Mouse (Mus musculus): ENCODE measurements around the gene Tmod1. TPM values are rescaled to one million over a fixed set of nuclear protein-coding genes. Genes with fewer than 3 reads are reported as not detected.

Tmod1 gene
- polyA plus RNA-seq, 2 experiments, result 32.2 to 41.7 TPM

DNA sequence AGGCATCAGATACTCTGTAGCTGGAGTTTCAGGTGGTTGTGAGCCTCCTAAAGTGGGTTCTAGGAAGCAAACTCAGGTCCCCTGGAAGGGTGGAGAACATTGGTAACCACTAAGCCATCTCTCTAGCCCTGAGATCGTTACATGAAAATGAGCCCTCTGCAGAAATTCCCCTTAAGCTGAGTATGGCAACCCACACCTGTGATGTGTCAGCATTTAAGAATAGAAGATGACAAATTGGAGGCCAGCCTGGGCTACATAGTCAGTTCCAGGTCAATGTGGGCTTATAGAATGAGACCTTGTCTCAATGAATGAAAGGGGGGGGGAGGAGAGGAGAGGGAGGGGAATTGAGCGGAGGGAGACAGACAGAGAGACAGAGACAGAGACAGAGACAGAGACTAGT is 27.0 kb upstream of the Tmod1 start:
- Histone ChIP-seq H3K9me3 (ENCODE audit: control insufficient read depth, low read length) (no peaks in the 10 kb centered on the region), H3K9ac (replicated peaks) (no peak overlapping the region), H3K4me2 (ENCODE audit: low read depth) (no peak overlapping the region), H3K4me1 (replicated peaks; ENCODE audit: control insufficient read depth in 2 of 2, insufficient read depth in 2 of 2, low read length in 1 of 2) (peaks cover 0 to 9% of the 10 kb centered on the region in 2 experiments; a peak in 2 of 4 replicates), H3K4me3 (ENCODE audit: insufficient read depth in 1 of 2, low read depth in 2 of 2, low read length in 2 of 2) (no peak overlapping the region), H3K27ac (no peak overlapping the region), H3K36me3 (replicated peaks; ENCODE audit: control insufficient read depth, insufficient read depth, low read depth) (no peaks in the 10 kb centered on the region), H3K27me3 (ENCODE audit: control insufficient read depth, insufficient read depth, low read length) (no peaks in the 10 kb centered on the region)
- DNase-seq (ENCODE audit: low read depth in 3 of 3, low spot score in 3 of 3) (no peak), ATAC-seq (ENCODE audit: insufficient read depth) (no peak)
- WGBS (ENCODE audit: insufficient replicate concordance), result 73% methylated on average over 2 of the region's 2 CpGs
- no peak for TF ChIP-seq CTCF (IDR thresholded peaks at IDR 0.05; ENCODE audit: low read depth)
- no peak for TF ChIP-seq EP300 (IDR thresholded peaks at IDR 0.05; ENCODE audit: low read depth)

DNA sequence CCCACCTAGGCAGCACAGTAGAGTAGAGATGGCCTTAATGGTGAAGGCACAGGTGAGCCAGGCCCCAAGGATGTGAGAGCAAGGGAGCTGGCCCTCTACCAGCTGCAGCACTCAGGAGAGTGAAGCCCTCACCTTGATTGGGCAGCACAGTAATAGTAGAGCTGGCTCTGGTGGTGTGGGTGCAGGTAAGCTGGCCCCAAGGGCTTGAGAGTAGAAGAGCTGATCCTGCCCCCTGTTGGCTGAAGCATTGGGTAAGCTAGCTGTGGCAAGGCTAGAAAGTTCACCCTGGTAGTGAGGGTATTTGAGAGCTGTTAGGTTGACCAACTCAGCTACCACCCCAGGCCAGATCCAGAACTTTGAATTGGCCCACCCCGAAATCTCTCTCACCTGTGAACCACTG is 23.1 kb upstream of the Tmod1 start:
- TF ChIP-seq EP300 (IDR thresholded peaks at IDR 0.05; ENCODE audit: low read depth) (no peak), CTCF (IDR thresholded peaks at IDR 0.05; ENCODE audit: low read depth) (peak; percentile 48)
- DNase-seq (ENCODE audit: low read depth in 3 of 3, low spot score in 3 of 3) (no peak), ATAC-seq (ENCODE audit: insufficient read depth) (no peak)
- Histone ChIP-seq H3K27me3 (ENCODE audit: control insufficient read depth, insufficient read depth, low read length) (no peaks in the 10 kb centered on the region), H3K4me1 (replicated peaks; ENCODE audit: control insufficient read depth in 2 of 2, insufficient read depth in 2 of 2, low read length in 1 of 2) (no peaks in the 10 kb centered on the region), H3K4me3 (ENCODE audit: insufficient read depth in 1 of 2, low read depth in 2 of 2, low read length in 2 of 2) (no peak overlapping the region), H3K27ac (no peak overlapping the region), H3K4me2 (ENCODE audit: low read depth) (no peak overlapping the region), H3K36me3 (replicated peaks; ENCODE audit: control insufficient read depth, insufficient read depth, low read depth) (no peaks in the 10 kb centered on the region), H3K9me3 (ENCODE audit: control insufficient read depth, low read length) (no peaks in the 10 kb centered on the region), H3K9ac (replicated peaks) (no peak overlapping the region)
- WGBS (ENCODE audit: insufficient replicate concordance), result 49% methylated on average over 1 of the region's 1 CpGs

DNA sequence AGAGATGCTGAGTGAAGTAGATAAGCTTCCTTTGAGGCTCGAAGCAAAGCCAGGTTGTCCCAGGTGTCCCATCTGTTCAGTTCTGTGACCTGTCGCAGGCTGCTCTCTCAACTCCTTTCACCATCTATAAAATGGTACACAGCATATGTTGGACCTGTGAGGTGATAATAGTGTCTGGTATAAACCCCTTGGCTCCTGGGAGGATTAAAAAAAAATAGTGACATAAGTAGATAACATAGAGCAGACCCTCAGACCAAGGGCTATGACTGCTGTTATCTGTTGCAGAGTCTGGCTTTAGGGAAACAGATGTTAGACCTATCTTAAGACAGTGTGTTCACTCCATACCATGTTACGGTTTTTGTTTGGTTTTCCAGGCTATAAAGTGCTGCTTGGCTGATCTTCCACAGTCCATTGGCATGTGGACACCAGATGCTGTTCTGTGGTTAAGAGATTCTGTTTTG is 15.7 kb upstream of the Tmod1 start:
- H3K4me2 ChIP-seq (ENCODE audit: low read depth), result no peak overlapping the region; the same call in 1 of the 2 replicates
- H3K4me3 ChIP-seq (ENCODE audit: insufficient read depth in 1 of 2, low read depth in 2 of 2, low read length in 2 of 2), result no peak overlapping the region
- H3K36me3 ChIP-seq (replicated peaks; ENCODE audit: control insufficient read depth, insufficient read depth, low read depth), result no peaks in the 10 kb centered on the region
- peak in 2 of 3 experiments; percentile 28 to 43 for DNase-seq (ENCODE audit: low read depth in 3 of 3, low spot score in 3 of 3)
- H3K9ac ChIP-seq (replicated peaks), result no peak overlapping the region
- no peak for TF ChIP-seq CTCF (IDR thresholded peaks at IDR 0.05; ENCODE audit: low read depth)
- peak; percentile 76 for TF ChIP-seq EP300 (IDR thresholded peaks at IDR 0.05; ENCODE audit: low read depth)
- no peaks in the 10 kb centered on the region for H3K27me3 ChIP-seq (ENCODE audit: control insufficient read depth, insufficient read depth, low read length)
- H3K27ac ChIP-seq, result no peak overlapping the region
- H3K9me3 ChIP-seq (ENCODE audit: control insufficient read depth, low read length), result no peaks in the 10 kb centered on the region
- H3K4me1 ChIP-seq (replicated peaks; ENCODE audit: control insufficient read depth in 2 of 2, insufficient read depth in 2 of 2, low read length in 1 of 2), result peaks cover 3 to 13% of the 10 kb centered on the region in 2 experiments; a peak in 3 of 4 replicates
- ATAC-seq (ENCODE audit: insufficient read depth), result peak; percentile 95
- WGBS (ENCODE audit: insufficient replicate concordance), result 7% methylated on average over 3 of the region's 3 CpGs

DNA sequence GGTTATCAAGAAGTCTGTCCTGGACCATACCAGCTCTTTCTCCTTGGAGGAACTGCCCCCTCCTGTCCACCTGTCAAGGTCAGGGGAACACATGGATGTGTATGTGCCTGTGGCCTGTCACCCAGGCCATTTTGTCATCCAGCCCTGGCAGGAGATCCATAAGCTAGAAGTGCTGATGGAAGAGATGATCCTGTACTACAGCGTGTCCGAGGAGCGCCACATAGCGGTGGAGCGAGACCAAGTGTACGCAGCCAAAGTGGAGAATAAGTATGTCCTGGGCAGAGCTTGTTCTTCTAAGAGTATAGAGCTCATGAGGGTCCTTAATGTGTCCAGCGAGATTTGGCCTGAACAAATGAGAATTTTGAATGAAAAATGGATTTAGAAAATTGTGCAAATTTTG is 12.8 kb upstream of the Tmod1 start:
- DNase-seq (ENCODE audit: low read depth in 3 of 3, low spot score in 3 of 3) (peak in 1 of 3 experiments; percentile 14), ATAC-seq (ENCODE audit: insufficient read depth) (no peak)
- Histone ChIP-seq H3K9ac (replicated peaks) (no peak overlapping the region), H3K4me3 (ENCODE audit: insufficient read depth in 1 of 2, low read depth in 2 of 2, low read length in 2 of 2) (no peak overlapping the region), H3K4me1 (replicated peaks; ENCODE audit: control insufficient read depth in 2 of 2, insufficient read depth in 2 of 2, low read length in 1 of 2) (peaks cover 3 to 13% of the 10 kb centered on the region in 2 experiments; a peak in 3 of 4 replicates), H3K9me3 (ENCODE audit: control insufficient read depth, low read length) (no peaks in the 10 kb centered on the region), H3K4me2 (ENCODE audit: low read depth) (no peak overlapping the region), H3K27me3 (ENCODE audit: control insufficient read depth, insufficient read depth, low read length) (no peaks in the 10 kb centered on the region), H3K36me3 (replicated peaks; ENCODE audit: control insufficient read depth, insufficient read depth, low read depth) (no peaks in the 10 kb centered on the region), H3K27ac (no peak overlapping the region)
- no peak for TF ChIP-seq EP300 (IDR thresholded peaks at IDR 0.05; ENCODE audit: low read depth)
- peak; percentile 86 for TF ChIP-seq CTCF (IDR thresholded peaks at IDR 0.05; ENCODE audit: low read depth)
- WGBS (ENCODE audit: insufficient replicate concordance), result 43% methylated on average over 7 of the region's 7 CpGs

DNA sequence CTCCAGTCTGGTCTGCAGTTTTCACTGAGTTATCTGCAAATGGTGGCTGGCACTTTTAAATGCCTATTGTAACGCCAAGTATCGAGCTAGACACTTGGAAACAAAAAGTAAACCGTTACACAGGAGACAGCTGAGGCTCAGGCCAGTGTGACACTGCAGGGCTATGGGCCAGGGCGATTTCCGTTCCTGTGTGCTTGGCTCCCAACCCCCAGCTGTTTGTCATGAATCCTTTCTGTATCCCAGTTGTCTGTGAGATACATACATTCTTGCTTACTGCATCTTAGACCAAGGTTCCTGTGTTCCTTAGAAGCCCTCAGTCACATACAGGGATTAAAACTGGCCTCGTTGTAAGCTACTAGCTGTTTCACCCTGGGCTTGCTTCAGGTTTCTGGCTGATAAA is 10.5 kb upstream of the Tmod1 start:
- Histone ChIP-seq H3K9me3 (ENCODE audit: control insufficient read depth, low read length) (no peaks in the 10 kb centered on the region), H3K27ac (no peak overlapping the region), H3K36me3 (replicated peaks; ENCODE audit: control insufficient read depth, insufficient read depth, low read depth) (no peaks in the 10 kb centered on the region), H3K9ac (replicated peaks) (no peak overlapping the region), H3K4me1 (replicated peaks; ENCODE audit: control insufficient read depth in 2 of 2, insufficient read depth in 2 of 2, low read length in 1 of 2) (peaks cover 6 to 17% of the 10 kb centered on the region in 2 experiments; a peak in 3 of 4 replicates), H3K4me2 (ENCODE audit: low read depth) (no peak overlapping the region), H3K4me3 (ENCODE audit: insufficient read depth in 1 of 2, low read depth in 2 of 2, low read length in 2 of 2) (no peak overlapping the region), H3K27me3 (ENCODE audit: control insufficient read depth, insufficient read depth, low read length) (no peaks in the 10 kb centered on the region)
- no peak for TF ChIP-seq EP300 (IDR thresholded peaks at IDR 0.05; ENCODE audit: low read depth)
- no peak for TF ChIP-seq CTCF (IDR thresholded peaks at IDR 0.05; ENCODE audit: low read depth)
- ATAC-seq (ENCODE audit: insufficient read depth) (no peak), DNase-seq (ENCODE audit: low read depth in 3 of 3, low spot score in 3 of 3) (no peak)
- WGBS (ENCODE audit: insufficient replicate concordance), result 73% methylated on average over 6 of the region's 6 CpGs
